Mouse (Mus musculus): ENCODE results near the gene Hs6st3.
"Not testable (repeated sequence)": the region's sequence is repeated elsewhere in the genome, so short reads cannot be mapped to it uniquely, and the experiment has no call there.

Hs6st3 gene

GRCm38 (mm10) chr14:119450471-119450870, 312.3 kb downstream of the Hs6st3 start:
- no peak for DNase-seq (ENCODE audit: low spot score in 2 of 2)

- no peak for DNase-seq (ENCODE audit: low spot score in 2 of 2)
Observed at GRCm38 (mm10) chr14:119451594-119451993, 313.5 kb downstream of the Hs6st3 start.

GRCm38 (mm10) chr14:119452382-119452781, 314.2 kb downstream of the Hs6st3 start:
- no peak for DNase-seq (ENCODE audit: low spot score in 2 of 2)

GRCm38 (mm10) chr14:119452797-119453196, 314.7 kb downstream of the Hs6st3 start:
- no peak for DNase-seq (ENCODE audit: low spot score in 2 of 2)

- DNase-seq (ENCODE audit: low spot score in 2 of 2), result no peak
Observed at GRCm38 (mm10) chr14:119464308-119464707, 326.2 kb downstream of the Hs6st3 start.

- no peak for DNase-seq (ENCODE audit: low spot score in 2 of 2)
Observed at GRCm38 (mm10) chr14:119464883-119465282, 326.7 kb downstream of the Hs6st3 start.

- no peak for DNase-seq (ENCODE audit: low spot score in 2 of 2)
Observed at GRCm38 (mm10) chr14:119466899-119467588, 328.9 kb downstream of the Hs6st3 start.

- DNase-seq (ENCODE audit: low spot score in 2 of 2), result no peak
Observed at GRCm38 (mm10) chr14:119476582-119476981, 338.4 kb downstream of the Hs6st3 start.

GRCm38 (mm10) chr14:119477836-119478235, 339.7 kb downstream of the Hs6st3 start:
- no peak for DNase-seq (ENCODE audit: low spot score in 2 of 2)

- no peak for DNase-seq (ENCODE audit: low spot score in 2 of 2)
Observed at GRCm38 (mm10) chr14:119488978-119489703, 351.0 kb downstream of the Hs6st3 start.

GRCm38 (mm10) chr14:119520632-119521031, 382.5 kb downstream of the Hs6st3 start:
- no peak for DNase-seq (ENCODE audit: low spot score in 2 of 2)

GRCm38 (mm10) chr14:119521056-119521455, 382.9 kb downstream of the Hs6st3 start:
- DNase-seq (ENCODE audit: low spot score in 2 of 2), result no peak

GRCm38 (mm10) chr14:119532889-119533546, 394.9 kb downstream of the Hs6st3 start:
- no peak for DNase-seq (ENCODE audit: low spot score in 2 of 2)

- no peak for DNase-seq (ENCODE audit: low spot score in 2 of 2)
Observed at GRCm38 (mm10) chr14:119540505-119540904, 402.4 kb downstream of the Hs6st3 start.

GRCm38 (mm10) chr14:119544596-119544995, 406.5 kb downstream of the Hs6st3 start:
- DNase-seq (ENCODE audit: low spot score in 2 of 2), result no peak

GRCm38 (mm10) chr14:119558356-119558755, 420.2 kb downstream of the Hs6st3 start:
- no peak for DNase-seq (ENCODE audit: low spot score in 2 of 2)

GRCm38 (mm10) chr14:119582039-119582508, 443.9 kb downstream of the Hs6st3 start:
- no peak for DNase-seq (ENCODE audit: low spot score in 2 of 2)

- DNase-seq (ENCODE audit: low spot score in 2 of 2), result no peak
Observed at GRCm38 (mm10) chr14:119585069-119585468, 446.9 kb downstream of the Hs6st3 start.

GRCm38 (mm10) chr14:119587365-119587764, 449.2 kb downstream of the Hs6st3 start:
- DNase-seq (ENCODE audit: low spot score in 2 of 2), result not testable (repeated sequence)

- DNase-seq (ENCODE audit: low spot score in 2 of 2), result no peak
Observed at GRCm38 (mm10) chr14:119604327-119604726, 466.2 kb downstream of the Hs6st3 start.

GRCm38 (mm10) chr14:119612793-119613192, 474.7 kb downstream of the Hs6st3 start:
- DNase-seq (ENCODE audit: low spot score in 2 of 2), result no peak

- no peak for DNase-seq (ENCODE audit: low spot score in 2 of 2)
Observed at GRCm38 (mm10) chr14:119629127-119629526, 491.0 kb downstream of the Hs6st3 start.
